Mouse (Mus musculus) liver, adult 2 months (tissue): Measurements from ENCODE around the gene Spire2.
A peak's percentile ranks its signal among the peaks of the same experiment; 100 is the strongest.

ENCODE experiments used
- CTCF ChIP-seq: fragments of 200-500 bp; IDR thresholded peaks from 2 replicates; pipeline ENCODE4 v1.5.1; 2011; ENCODE audit warnings: low read depth, low read length, control low read depth
- POLR2A ChIP-seq: fragments of 200-500 bp; IDR thresholded peaks from 2 replicates; pipeline ENCODE4 v1.6.1; 2011; ENCODE audit warnings: low read length, control low read depth; ENCODE audit not compliant: insufficient read depth; ENCODE audit errors: extremely low read depth

DNA sequence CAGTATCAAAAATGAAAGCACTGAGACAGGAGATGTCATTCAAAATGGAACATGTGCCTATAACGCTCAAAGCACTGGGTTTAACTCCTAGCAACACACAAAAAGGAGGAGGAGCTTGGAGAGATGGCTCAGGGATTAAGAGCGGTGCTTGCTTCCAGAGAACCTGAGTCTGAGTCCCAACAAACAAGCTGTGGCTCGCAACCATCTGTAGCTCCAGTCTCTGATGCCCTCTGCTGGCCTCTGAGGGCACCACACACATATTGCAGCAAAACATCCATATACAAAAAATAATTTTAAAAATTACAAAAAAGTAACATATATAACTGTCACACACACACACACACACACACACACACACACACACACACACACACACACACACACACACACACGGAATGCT, 42.3 kb upstream of the Spire2 start:
- TF ChIP-seq POLR2A (no peak), CTCF (peak; percentile 82)
